ENCODE assay signal across 8 mouse cellular contexts in the genomic region with DNA sequence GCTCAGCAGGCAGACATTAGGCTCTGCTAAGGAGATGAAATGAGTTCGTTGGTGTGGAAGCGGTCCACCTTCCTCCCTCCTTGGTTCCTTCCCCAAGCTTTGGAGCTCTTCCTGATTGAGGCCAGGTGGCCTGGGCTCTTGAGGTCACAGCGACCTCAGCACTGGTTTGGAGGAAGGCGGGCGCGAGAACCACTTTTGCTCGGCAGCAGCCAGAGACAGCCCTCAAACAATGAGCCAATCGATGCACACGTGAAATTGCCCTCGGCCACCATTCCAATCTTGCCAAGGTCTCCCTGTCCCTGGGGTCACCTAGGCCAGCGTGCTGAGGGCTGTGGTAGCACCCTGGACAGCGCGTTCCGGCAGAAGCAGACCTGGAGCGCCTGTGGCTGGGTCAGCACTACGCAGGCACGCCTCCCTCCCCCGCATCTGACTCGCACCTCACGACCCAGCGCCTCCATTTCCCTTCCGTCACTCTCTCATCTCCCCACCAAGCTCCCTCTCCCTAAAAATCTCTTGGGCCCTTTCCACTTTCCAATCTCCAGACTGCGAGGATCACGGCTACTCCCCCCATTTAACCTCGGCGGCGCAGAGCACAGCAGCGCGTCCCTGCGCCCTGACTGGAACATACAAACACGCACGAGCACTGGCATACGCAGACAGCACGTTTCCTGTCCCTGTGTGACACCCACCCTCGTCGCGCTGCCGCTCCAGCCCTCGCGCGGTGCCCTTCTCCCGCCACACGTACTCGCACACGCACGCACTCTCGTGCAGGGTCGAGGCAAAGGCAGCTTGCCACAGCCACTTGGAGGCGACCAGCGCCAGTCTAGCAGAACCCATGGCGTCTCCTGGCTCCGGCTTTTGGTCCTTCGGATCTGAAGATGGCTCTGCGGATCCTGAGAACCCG. TPM values are rescaled to one million over a fixed set of nuclear protein-coding genes. Genes with fewer than 3 reads are reported as not detected.
A peak's percentile ranks its signal among the peaks of the same experiment; 100 is the strongest.
DNase-seq lines count a peak whose midpoint lies in the region; ATAC-seq and TF ChIP-seq lines count a peak whose summit lies in the region.

A gene (plus strand): TSS at position 378 of the 904 bp plus-strand sequence.

- no peaks in the 10 kb centered on the region for H3K36me3 ChIP-seq in ES-Bruce4 (ENCODE audit: control insufficient read depth, insufficient read depth, low read length, poor library complexity, severe bottlenecking)
- H3K36me3 ChIP-seq in hindbrain, embryonic 10.5 days, result no peaks in the 10 kb centered on the region
- no peaks in the 10 kb centered on the region for H3K36me3 ChIP-seq in midbrain, embryonic 15.5 days (replicated peaks)

- H3K27ac ChIP-seq in gastrocnemius, adult 2 months, result no peak within 1 kb of the TSS
- no peak within 1 kb of the TSS for H3K27ac ChIP-seq in ES-Bruce4 (ENCODE audit: insufficient read depth, low read length)
- H3K27ac ChIP-seq in hindbrain, embryonic 10.5 days, result peak within 1 kb of the TSS; percentile 47
- peak within 1 kb of the TSS; percentile 50 for H3K27ac ChIP-seq in left cerebral cortex, adult 2 months
- H3K27ac ChIP-seq in midbrain, embryonic 15.5 days, result peak within 1 kb of the TSS; percentile 91

- peaks cover 2% of the 10 kb centered on the region for H3K4me1 ChIP-seq in ES-Bruce4 (ENCODE audit: control insufficient read depth, insufficient read depth, low read length)
- H3K4me1 ChIP-seq in hindbrain, embryonic 10.5 days (replicated peaks), result peaks cover 42% of the 10 kb centered on the region
- H3K4me1 ChIP-seq in midbrain, embryonic 15.5 days, result peaks cover 40% of the 10 kb centered on the region

- no peak within 1 kb of the TSS for H3K9ac ChIP-seq in ES-Bruce4 (ENCODE audit: low read depth, poor library complexity, severe bottlenecking)
- H3K9ac ChIP-seq in midbrain, embryonic 15.5 days, result peak within 1 kb of the TSS; percentile 63

- no peaks in the 10 kb centered on the region for H3K9me3 ChIP-seq in ES-Bruce4 (replicated peaks; ENCODE audit: control insufficient read depth, insufficient read depth, low read length, poor library complexity, severe bottlenecking)
- H3K9me3 ChIP-seq in hindbrain, embryonic 10.5 days, result no peaks in the 10 kb centered on the region
- H3K9me3 ChIP-seq in midbrain, embryonic 15.5 days, result no peaks in the 10 kb centered on the region

- peak within 1 kb of the TSS; percentile 85 for H3K4me2 ChIP-seq in midbrain, embryonic 15.5 days

- peaks cover 28% of the 10 kb centered on the region for H3K27me3 ChIP-seq in ES-Bruce4 (ENCODE audit: control insufficient read depth, insufficient read depth, low read length, poor library complexity, severe bottlenecking)
- H3K27me3 ChIP-seq in hindbrain, embryonic 10.5 days (ENCODE audit: insufficient read depth, poor library complexity, severe bottlenecking), result peaks cover 100% of the 10 kb centered on the region
- peaks cover 48% of the 10 kb centered on the region for H3K27me3 ChIP-seq in midbrain, embryonic 15.5 days (replicated peaks)

- intact Hi-C loops in gastrocnemius, adult 2 months (cut with DNase I), result no loop called here
- intact Hi-C loops in left cerebral cortex, adult 2 months (cut with DNase I), result loop anchor here (5.0 to 10.0 kb wide), 2 partner anchors 587 to 665 kb away; no protein-coding TSS in a partner anchor

- no peak for TF ChIP-seq POLR2A in ES-Bruce4 (IDR thresholded peaks at IDR 0.05; ENCODE audit: insufficient read depth, low read length)

- peak; percentile 84 for TF ChIP-seq EP300 in ES-Bruce4 (IDR thresholded peaks at IDR 0.05; ENCODE audit: insufficient read depth, low read depth, low read length)

- peak within 1 kb of the TSS; percentile 54 for H3K4me3 ChIP-seq in gastrocnemius, adult 2 months
- H3K4me3 ChIP-seq in ES-Bruce4 (ENCODE audit: low read depth, low read length), result peak within 1 kb of the TSS; percentile 57
- H3K4me3 ChIP-seq in hindbrain, embryonic 10.5 days, result peak within 1 kb of the TSS; percentile 54
- peak within 1 kb of the TSS; percentile 39 for H3K4me3 ChIP-seq in left cerebral cortex, adult 2 months
- peak within 1 kb of the TSS; percentile 54 for H3K4me3 ChIP-seq in midbrain, embryonic 15.5 days

- no peak for TF ChIP-seq CTCF in gastrocnemius, adult 2 months (IDR thresholded peaks at IDR 0.05)
- TF ChIP-seq CTCF in ES-Bruce4 (IDR thresholded peaks at IDR 0.05; ENCODE audit: low read depth, low read length), result no peak
- TF ChIP-seq CTCF in left cerebral cortex, adult 2 months (IDR thresholded peaks at IDR 0.05), result no peak

- DNase-seq in gastrocnemius, adult 2 months, result no peak
- DNase-seq in gastrocnemius, adult 8-10 months (ENCODE audit: low spot score in 2 of 2), result no peak
- DNase-seq in embryo, embryonic 11 days, result peak; percentile 67
- DNase-seq in hindbrain, embryonic 10.5 days (ENCODE audit: low spot score), result peak; percentile 66
- DNase-seq in left cerebral cortex, adult 2 months (ENCODE audit: extremely low spot score in 1 of 2, low spot score in 2 of 2), result peak; percentile 30 to 56

- WGBS in hindbrain, embryonic 10.5 days, result under 1% methylated on average over 55 of the region's 55 CpGs
- under 1% methylated on average over 55 of the region's 55 CpGs for WGBS in midbrain, embryonic 15.5 days

- peak; percentile 81 for ATAC-seq in midbrain, embryonic 15.5 days (replicated peaks)
- ATAC-seq in erythroid progenitor cell, adult 5-6 weeks (replicated peaks; ENCODE audit: low FRiP score, poor library complexity, severe bottlenecking), result no peak

RNA-seq across cellular contexts. Expression of the gene that starts here (rescaled TPM):
- total RNA-seq in gastrocnemius, adult 2 months (2021), result not detected
- under 1 TPM in 1 of 4 experiments, not detected in 3; 0.05 TPM for total RNA-seq in gastrocnemius, adult 8-10 months (2022)
- 0.24 and 0.27 TPM in 2 replicates for polyA plus RNA-seq in ES-Bruce4 (2011; ENCODE audit: insufficient read depth, insufficient read length, low read depth, missing spikeins)
- 1.3 and 13.6 TPM in 2 replicates for polyA plus RNA-seq in hindbrain, embryonic 10.5 days (2016; fragmentation: Nextera tagmentation; extraction: Ambion mirVana)
- total RNA-seq in left cerebral cortex, adult 2 months (2021), result 100 to 1,000 TPM; 104 to 120 TPM
- polyA plus RNA-seq in midbrain, embryonic 15.5 days (2015; fragmentation: Nextera tagmentation; extraction: Ambion mirVana), result 62.8 and 72.5 TPM in 2 replicates
- total RNA-seq in erythroid progenitor cell, adult 5-6 weeks (2015; ENCODE audit: low replicate concordance), result not detected in 2 replicates
- total RNA-seq in erythroid progenitor cell, adult 5-6 weeks (2017; ENCODE audit: low replicate concordance), result 0.51 TPM in 1 of 2 replicates, not detected in the other

Comparison
In these comparisons a context has a peak if more than half of its experiments do, and no peak if none do; other contexts are left out.
1. RNA of the gene that starts here (total RNA-seq): 104 to 120 TPM in left cerebral cortex, adult 2 months; 0.05 TPM in gastrocnemius, adult 8-10 months, not detected in gastrocnemius, adult 2 months and 0.51 TPM in erythroid progenitor cell, adult 5-6 weeks; every median in the first group is over 10 times any median in the second.
2. DNase-seq: peak in embryo, embryonic 11 days (single experiment), hindbrain, embryonic 10.5 days (single experiment) and left cerebral cortex, adult 2 months (2 of 2); none in gastrocnemius, adult 2 months (single experiment) and gastrocnemius, adult 8-10 months (0 of 2).
3. H3K27ac ChIP-seq: peak in hindbrain, embryonic 10.5 days (single experiment), left cerebral cortex, adult 2 months (single experiment) and midbrain, embryonic 15.5 days (single experiment); none in gastrocnemius, adult 2 months (single experiment) and ES-Bruce4 (single experiment).
4. Peak in every context shown above with its lines, with median percentiles within 50 percentile points of each other: H3K4me3 ChIP-seq.